Mouse (Mus musculus) embryonic facial prominence, embryonic 10.5 days (tissue): ENCODE data around the gene Exosc1. TPM values are rescaled to one million over a fixed set of nuclear protein-coding genes. Genes with fewer than 3 reads are reported as not detected.

Experiments
- DNase-seq: peaks from one replicate; pipeline ENCODE4 v3.0.0-alpha.2; 2017; ENCODE audit warnings: low spot score
- H3K27ac ChIP-seq: fragments of 300-500 bp; sonication (generic); replicated peaks from 2 replicates; pipeline ENCODE4 v1.5.1; 2016; ENCODE audit warnings: mild to moderate bottlenecking
- H3K27me3 ChIP-seq: fragments of 300-500 bp; sonication (generic); replicated peaks from 2 replicates; pipeline ENCODE4 v1.6.1; 2016; ENCODE audit warnings: low read depth, mild to moderate bottlenecking; ENCODE audit not compliant: poor library complexity, severe bottlenecking
- H3K36me3 ChIP-seq: fragments of 300-500 bp; sonication (generic); replicated peaks from 2 replicates; pipeline ENCODE4 v1.6.1; 2016; ENCODE audit warnings: mild to moderate bottlenecking, moderate library complexity
- H3K4me1 ChIP-seq: fragments of 300-500 bp; sonication (generic); 2 replicates; pipeline ENCODE4 v1.6.1; 2016
- H3K4me3 ChIP-seq: fragments of 300-500 bp; sonication (generic); 2 replicates; pipeline ENCODE4 v1.5.1; 2016; ENCODE audit warnings: mild to moderate bottlenecking, moderate library complexity
- H3K9me3 ChIP-seq: fragments of 300-500 bp; sonication (generic); 2 replicates; pipeline ENCODE4 v1.6.1; 2016; ENCODE audit warnings: mild to moderate bottlenecking
- WGBS: fragments of 180-500 bp; shearing (Covaris S2); methylation state at CpG from one replicate; pipeline ENCODE4 v1.1.7; 2016; 5-methylcytosine and 5-hydroxymethylcytosine counted together
- polyA plus RNA-seq: library from polyadenylated mRNA; unstranded; fragments of >200 nt; fragmentation: Nextera tagmentation; extraction: Ambion mirVana; gene quantifications from 2 replicates; pipeline ENCODE4 v1.2.1, GENCODE M21; 2016

The Exosc1 gene
- polyA plus RNA-seq, 1 experiment from 2014 or later: 96.8 TPM

DNA sequence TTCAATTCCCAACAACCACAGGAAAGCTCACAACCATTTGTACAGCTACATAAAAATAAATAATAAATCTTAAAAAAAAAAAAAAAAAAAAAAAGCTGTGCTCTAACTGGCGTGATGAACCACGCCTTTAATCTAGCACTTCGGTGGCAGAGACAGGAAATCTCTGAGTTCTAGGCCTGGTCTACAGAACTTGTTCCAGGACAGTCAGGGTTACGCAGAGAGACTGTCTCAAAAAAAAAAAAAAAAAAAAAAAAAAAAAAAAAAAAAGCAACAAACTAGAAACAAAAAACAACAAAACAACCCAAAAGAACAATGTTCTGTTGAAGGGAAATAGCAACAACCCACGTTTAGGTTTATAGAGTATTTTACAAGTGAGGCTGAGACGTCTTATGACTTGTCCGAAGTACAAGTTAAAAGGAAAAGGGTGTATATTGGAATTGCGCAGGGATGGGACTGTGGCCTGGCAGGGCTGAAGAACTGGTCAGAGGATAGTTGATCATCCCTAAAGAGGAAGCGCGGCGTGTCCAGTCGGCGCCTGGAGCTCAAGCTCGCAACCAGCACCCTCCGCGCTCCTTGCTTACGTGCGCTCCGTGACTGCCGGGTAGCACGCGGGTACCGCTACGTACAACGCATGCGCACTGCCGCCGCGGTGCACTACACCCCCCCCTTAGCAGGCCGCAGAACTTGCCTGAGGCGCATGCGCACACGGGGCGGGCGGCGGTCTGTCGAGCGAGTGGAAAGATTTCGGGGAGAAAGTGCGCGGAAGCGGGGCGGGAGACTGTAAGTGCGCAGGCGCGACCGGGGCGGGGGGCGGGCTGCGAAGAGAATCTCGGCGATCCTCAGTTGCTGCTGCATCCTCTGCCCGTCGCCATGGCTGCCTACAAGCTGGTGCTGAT, 21.8 kb downstream of the Exosc1 start, which contains the start of gene Pgam1:
Pgam1 (plus strand) TSS at position 746 of the 896 bp plus-strand sequence.
- H3K9me3 ChIP-seq: no peaks in the 10 kb centered on the region
- H3K4me3 ChIP-seq: peak within 1 kb of the TSS; percentile 98
- H3K4me1 ChIP-seq: peaks cover 24% of the 10 kb centered on the region
- WGBS: 6% methylated on average over 54 of the region's 54 CpGs
- DNase-seq: peak; percentile 100
- peaks cover 33% of the 10 kb centered on the region for H3K36me3 ChIP-seq
- H3K27ac ChIP-seq: peak within 1 kb of the TSS; percentile 96
- no peaks in the 10 kb centered on the region for H3K27me3 ChIP-seq

DNA sequence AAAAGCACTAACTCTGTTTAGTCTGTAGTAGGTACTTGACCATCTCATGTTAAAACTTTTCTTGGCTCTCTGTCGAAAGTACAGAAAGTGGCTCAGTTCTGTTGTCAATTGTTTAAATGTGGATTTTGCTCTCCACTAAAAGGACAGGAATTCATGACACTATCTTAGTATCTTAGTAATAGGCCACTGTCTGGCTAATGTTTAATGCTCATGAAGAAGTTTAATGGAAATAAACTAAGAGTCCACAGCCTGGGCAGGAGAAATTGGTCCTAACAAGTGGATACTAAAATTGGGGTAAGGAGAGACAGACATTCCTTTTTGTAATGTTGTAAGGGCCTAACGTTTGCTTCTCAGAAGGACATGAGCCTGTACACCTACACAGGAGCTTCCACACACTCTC, 22.8 kb downstream of the Exosc1 start:
- no peak overlapping the region for H3K4me3 ChIP-seq
- 92% methylated on average over 2 of the region's 2 CpGs for WGBS
- H3K9me3 ChIP-seq: no peaks in the 10 kb centered on the region
- H3K36me3 ChIP-seq: peaks cover 23% of the 10 kb centered on the region
- peaks cover 24% of the 10 kb centered on the region for H3K4me1 ChIP-seq
- H3K27ac ChIP-seq: no peak overlapping the region
- DNase-seq: no peak
- H3K27me3 ChIP-seq: no peaks in the 10 kb centered on the region

DNA sequence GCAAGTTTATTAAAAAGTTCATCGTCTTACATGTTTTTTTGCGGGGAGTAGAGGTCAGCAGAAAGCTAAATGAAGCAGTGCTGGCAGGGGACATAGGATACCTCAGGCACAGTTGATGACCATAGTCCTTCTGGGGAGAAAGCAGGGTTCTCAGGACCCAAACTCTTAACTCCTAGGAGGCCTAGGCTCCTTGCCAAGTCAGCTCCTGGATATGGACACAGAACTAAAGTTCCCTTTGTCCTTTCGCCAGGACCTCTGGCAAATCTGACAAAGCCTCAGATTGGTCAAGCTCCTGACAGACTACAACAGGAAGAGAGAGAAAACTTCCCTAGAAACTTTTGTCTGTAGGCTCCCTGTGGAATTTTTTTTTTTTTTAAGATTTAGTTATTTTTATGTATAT, 24.5 kb downstream of the Exosc1 start:
- Histone ChIP-seq H3K27ac (no peak overlapping the region), H3K27me3 (no peaks in the 10 kb centered on the region), H3K9me3 (no peaks in the 10 kb centered on the region), H3K4me3 (no peak overlapping the region), H3K36me3 (peaks cover 7% of the 10 kb centered on the region), H3K4me1 (peaks cover 11% of the 10 kb centered on the region)
- WGBS: 89% methylated on average over 3 of the region's 3 CpGs
- no peak for DNase-seq

DNA sequence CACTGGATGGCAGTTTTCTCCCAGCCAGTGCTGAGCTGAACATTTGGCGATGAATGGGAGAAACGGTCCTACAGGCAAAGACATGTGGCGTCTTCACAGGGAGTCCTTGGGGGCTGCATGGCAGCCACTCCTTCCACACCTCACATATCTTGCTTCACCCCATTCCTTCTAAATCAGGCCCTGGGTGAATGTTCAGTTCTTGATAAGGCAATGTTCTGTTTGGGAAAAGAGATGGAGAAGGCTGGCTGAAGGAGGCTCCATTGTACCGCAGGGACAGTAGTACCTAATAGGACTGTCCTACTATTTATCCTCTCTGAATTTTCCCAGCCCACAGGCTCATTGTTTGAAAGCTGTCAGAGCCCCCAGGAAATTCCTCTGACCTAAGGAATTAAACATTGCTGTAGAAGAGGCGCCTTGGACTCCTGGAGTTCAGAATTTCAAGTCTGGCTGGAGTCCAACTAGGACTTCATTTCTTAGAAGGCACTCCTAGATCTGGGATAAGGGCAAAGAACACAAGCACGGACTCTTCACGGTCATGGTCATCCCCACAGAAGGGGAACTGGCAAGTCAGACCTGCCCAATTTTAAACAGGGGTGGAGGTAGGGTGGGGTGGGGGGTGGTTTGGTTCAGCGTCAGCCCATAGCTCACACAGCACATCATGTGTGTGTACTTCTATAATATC, 26.0 kb downstream of the Exosc1 start:
- 62% methylated on average over 8 of the region's 8 CpGs for WGBS
- no peaks in the 10 kb centered on the region for H3K9me3 ChIP-seq
- no peak overlapping the region for H3K27ac ChIP-seq
- H3K4me1 ChIP-seq: no peaks in the 10 kb centered on the region
- H3K4me3 ChIP-seq: no peak overlapping the region
- H3K36me3 ChIP-seq: no peaks in the 10 kb centered on the region
- no peaks in the 10 kb centered on the region for H3K27me3 ChIP-seq
- DNase-seq: no peak

DNA sequence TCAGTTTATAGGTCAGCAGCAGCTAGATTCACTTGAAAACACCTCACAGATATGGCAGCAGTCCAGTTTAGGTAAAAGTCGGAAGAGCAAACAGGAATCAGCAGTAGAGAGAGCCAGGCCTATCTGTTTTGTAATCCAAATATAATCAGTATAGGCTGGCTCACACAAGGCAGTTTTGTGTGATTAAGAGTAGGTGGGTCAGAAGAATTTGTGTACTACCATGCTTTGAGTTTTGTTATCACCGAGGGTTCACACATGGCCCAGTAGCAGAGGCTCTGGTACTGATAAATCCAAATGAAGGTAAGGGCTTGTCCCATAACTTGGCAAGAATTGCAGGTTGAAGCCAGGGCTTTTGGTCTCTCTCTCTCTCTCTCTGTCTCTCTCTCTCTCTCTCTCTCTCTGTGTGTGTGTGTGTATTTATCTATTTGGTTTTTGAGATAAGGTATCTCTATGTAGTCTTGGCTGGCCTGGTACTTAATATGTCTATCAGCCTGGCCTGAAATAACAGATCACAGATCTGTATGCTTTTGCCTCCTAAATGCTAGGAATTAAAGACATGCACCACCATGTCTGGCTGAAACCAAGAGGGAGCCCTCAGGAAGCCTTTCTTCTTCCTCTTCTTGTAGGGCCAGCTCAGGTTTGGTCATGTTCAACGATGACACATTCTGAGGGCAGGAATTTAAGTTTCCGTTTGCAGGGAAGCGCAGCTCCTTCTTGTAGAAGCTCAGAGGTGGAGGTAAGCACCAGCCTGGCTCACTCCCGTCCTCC, 26.7 kb downstream of the Exosc1 start:
- no peak for DNase-seq
- H3K9me3 ChIP-seq: no peaks in the 10 kb centered on the region
- WGBS: 69% methylated on average over 6 of the region's 6 CpGs
- H3K4me1 ChIP-seq: no peaks in the 10 kb centered on the region
- no peak overlapping the region for H3K27ac ChIP-seq
- H3K4me3 ChIP-seq: no peak overlapping the region
- H3K36me3 ChIP-seq: no peaks in the 10 kb centered on the region
- no peaks in the 10 kb centered on the region for H3K27me3 ChIP-seq

DNA sequence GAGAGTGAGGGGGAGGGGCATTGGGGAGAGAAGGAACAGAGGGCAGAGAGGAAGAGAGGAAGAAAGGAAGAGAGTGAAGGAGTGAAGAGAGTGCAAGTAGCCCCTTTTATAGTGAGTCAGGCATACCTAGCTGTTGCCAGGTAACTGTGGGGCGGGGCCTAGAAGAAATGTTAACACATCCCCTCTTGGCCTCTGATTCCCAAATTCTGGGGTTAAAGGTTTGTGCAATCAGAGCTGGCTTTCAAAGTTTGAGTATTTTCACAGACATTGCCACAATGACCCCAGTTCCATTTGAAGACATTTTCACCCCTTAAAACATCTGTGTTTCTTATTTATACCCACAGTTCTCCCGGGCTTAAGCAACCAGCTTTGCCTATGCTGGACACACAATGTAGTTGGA, 28.0 kb downstream of the Exosc1 start:
- no peak overlapping the region for H3K27ac ChIP-seq
- 87% methylated on average over 2 of the region's 2 CpGs for WGBS
- no peak overlapping the region for H3K4me3 ChIP-seq
- H3K9me3 ChIP-seq: no peaks in the 10 kb centered on the region
- H3K27me3 ChIP-seq: no peaks in the 10 kb centered on the region
- no peak for DNase-seq
- H3K36me3 ChIP-seq: no peaks in the 10 kb centered on the region
- no peaks in the 10 kb centered on the region for H3K4me1 ChIP-seq

DNA sequence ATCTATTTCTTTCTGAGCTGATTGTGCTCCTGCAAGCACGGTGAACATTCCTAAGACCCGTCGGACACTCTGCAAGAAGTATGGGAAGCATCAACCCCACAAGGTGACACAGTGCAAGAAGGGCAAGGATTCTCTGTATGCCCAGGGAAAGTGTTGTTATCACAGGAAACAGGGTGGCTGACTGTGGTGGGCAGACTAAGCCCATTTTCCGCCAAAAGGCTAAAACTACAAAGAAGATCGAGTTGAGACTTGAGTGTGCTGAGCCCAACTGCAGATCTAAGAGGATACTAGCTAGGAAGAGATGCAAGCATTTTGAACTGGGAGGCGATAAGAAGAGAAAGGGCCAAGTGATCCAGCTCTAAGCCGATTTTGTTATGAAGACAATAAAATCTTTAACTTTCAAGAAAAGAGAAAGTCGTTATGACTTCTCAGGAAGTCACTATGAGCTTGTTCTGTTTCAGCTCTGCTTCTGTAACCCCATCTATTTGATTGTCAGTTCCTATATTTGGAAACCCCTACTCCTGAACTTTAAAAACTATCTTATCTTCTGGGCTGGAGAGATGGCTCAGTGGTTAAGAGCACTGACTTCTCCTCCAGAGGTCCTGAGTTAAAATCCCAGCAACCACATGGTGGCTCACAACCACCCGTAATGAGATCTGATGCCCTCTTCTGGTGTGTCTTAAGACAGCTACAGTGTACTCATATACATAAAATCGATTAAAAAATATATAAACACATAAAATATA, 30.2 kb downstream of the Exosc1 start:
- DNase-seq: no peak
- 86% methylated on average over 10 of the region's 10 CpGs for WGBS
- Histone ChIP-seq H3K4me1 (no peaks in the 10 kb centered on the region), H3K9me3 (no peaks in the 10 kb centered on the region), H3K27me3 (no peaks in the 10 kb centered on the region), H3K27ac (no peak overlapping the region), H3K36me3 (no peaks in the 10 kb centered on the region), H3K4me3 (no peak overlapping the region)

DNA sequence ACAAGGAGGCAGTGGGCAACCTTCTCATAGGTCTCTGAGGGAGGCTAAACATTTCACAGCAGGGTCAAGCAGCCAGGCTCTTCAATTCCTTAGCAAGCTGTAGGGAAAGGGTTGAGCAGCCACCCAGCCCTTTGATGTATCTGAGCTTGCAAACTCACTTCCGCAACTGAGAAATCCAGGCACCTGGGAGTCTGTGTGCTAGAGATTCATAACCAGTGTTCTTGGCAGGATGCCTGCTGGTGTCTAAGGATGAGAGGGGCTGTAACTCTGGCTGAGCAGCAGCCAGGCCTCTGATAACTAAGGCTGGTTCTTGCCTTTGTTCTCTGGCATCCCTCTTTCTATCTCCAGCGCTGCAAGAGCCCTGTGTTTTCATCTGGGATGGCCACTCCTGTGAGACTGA, 31.5 kb downstream of the Exosc1 start:
- WGBS: 61% methylated on average over 2 of the region's 2 CpGs

DNA sequence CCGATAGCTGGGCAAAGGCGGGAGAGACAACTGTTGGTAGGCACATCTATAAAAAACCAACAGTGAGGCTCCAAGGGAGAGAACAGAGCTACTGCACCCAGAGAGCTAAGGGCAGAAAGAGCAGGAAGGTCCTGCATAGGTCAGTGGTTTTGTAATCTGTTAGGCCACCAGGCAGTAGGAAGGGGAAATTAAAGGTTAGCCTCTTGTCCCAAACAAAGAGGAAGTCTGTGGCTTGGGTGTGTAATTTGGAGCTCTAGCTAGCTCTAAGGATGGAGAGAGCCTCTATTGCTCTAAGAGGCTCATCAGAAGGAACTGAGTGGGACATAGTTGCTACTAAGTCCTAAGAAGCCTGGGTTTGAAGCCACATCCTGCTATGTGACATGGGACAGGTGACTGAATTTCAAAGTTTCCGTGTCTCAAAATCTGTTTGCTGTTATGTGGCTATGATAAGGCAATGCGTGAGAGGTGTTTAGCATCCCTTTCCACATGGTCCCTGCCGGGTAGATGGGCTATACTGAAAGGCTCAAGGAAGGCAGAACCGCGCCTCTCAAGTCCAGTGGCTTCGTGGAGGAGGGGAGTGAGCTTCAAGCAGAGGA, 32.6 kb downstream of the Exosc1 start:
- H3K36me3 ChIP-seq: no peaks in the 10 kb centered on the region
- no peak for DNase-seq
- H3K27ac ChIP-seq: no peak overlapping the region
- no peaks in the 10 kb centered on the region for H3K9me3 ChIP-seq
- no peak overlapping the region for H3K4me3 ChIP-seq
- WGBS: 85% methylated on average over 8 of the region's 8 CpGs
- no peaks in the 10 kb centered on the region for H3K27me3 ChIP-seq
- peaks cover 5% of the 10 kb centered on the region for H3K4me1 ChIP-seq

More for the DNA sequence above, 31.5 kb downstream of the Exosc1 start:
- no peak overlapping the region for H3K27ac ChIP-seq
- H3K36me3 ChIP-seq: no peaks in the 10 kb centered on the region
- no peaks in the 10 kb centered on the region for H3K9me3 ChIP-seq
- no peaks in the 10 kb centered on the region for H3K4me1 ChIP-seq
- no peak overlapping the region for H3K4me3 ChIP-seq
- DNase-seq: no peak
- no peaks in the 10 kb centered on the region for H3K27me3 ChIP-seq

DNA sequence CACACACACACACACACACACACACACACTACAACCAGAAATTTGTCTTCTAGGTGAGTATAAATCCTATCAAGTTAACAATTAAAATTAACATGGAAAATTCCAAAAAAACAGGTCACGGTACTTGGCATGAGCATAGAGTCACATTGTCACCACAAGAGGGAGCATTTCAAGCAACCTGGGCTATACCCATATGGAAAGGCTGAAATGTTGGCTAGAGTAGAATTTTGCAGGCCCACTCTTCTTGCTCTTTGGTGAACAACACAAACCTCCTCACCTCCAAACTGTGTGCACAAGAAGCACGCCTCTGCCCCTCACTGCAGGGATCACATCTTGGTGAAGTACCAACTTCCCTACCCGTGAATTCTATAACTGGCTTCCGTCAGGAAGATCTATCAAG, 34.4 kb downstream of the Exosc1 start:
- H3K9me3 ChIP-seq: no peaks in the 10 kb centered on the region
- no peaks in the 10 kb centered on the region for H3K36me3 ChIP-seq
- no peak overlapping the region for H3K27ac ChIP-seq
- peak; percentile 32 for DNase-seq
- H3K4me3 ChIP-seq: no peak overlapping the region
- peaks cover 17% of the 10 kb centered on the region for H3K4me1 ChIP-seq
- 50% methylated on average over 4 of the region's 4 CpGs for WGBS
- H3K27me3 ChIP-seq: no peaks in the 10 kb centered on the region

DNA sequence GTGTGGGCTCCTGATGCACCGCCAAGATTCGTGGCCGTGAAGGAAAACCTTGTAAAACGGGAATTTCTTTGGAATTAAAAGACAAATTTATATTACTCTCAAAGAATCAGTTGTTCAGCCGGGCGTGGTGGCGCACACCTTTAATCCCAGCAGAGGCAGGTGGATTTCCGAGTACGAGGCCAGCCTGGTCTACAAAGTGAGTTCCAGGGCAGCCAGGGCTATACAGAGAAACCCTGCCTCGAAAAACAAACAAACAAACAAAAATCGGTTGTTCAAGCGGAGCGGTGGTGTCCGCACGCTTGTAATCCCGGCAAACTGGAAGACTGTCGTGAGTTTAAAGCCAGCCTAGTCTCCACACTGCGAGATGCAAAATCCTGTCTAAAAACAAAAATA, 36.9 kb downstream of the Exosc1 start:
- no peak for DNase-seq
- Histone ChIP-seq H3K27me3 (no peaks in the 10 kb centered on the region), H3K27ac (peak overlapping the region; percentile 31; the same call in 1 of the 2 replicates), H3K36me3 (peaks cover 13% of the 10 kb centered on the region), H3K4me3 (peak overlapping the region; percentile 85), H3K4me1 (peaks cover 17% of the 10 kb centered on the region), H3K9me3 (no peaks in the 10 kb centered on the region)
- 17% methylated on average over 18 of the region's 18 CpGs for WGBS
